Mouse (Mus musculus): ENCODE results near the gene Nox4. TPM values are rescaled to one million over a fixed set of nuclear protein-coding genes. Genes with fewer than 3 reads are reported as not detected.

The Nox4 gene
- polyA plus RNA-seq (2012; rRNA removed), result 2.3 and 2.6 TPM in 2 replicates

GRCm38 (mm10) chr7:87245856-87246579 lies at the start of gene Nox4:
Gene Nox4, plus strand, starts transcription at chr7:87246096.

Other genes with a start within 250 kb of the Nox4 start
- gene Vmn2r79, start 250.0 kb upstream of the Nox4 start, polyA plus RNA-seq (2012; rRNA removed), result not detected in 2 replicates
- 0.04 TPM in 1 of 2 replicates, not detected in the other for gene Tyr, start 247.4 kb downstream of the Nox4 start, polyA plus RNA-seq (2012; rRNA removed)